Mouse (Mus musculus) lung, postnatal 10 days (tissue): ENCODE measurements at regions not wholly inside any gene's neighbourhood (a gene's known extent, or its start where the extent isn't known, plus 50 kb on each side); places are given as distances from the start of the nearest gene placed in this dataset.

Experiments used
- DNase-seq: peaks from one replicate; pipeline ENCODE4 v3.0.0; 2021

GRCm38 (mm10) chr3:107826241-107826760 is 50.7 kb upstream of the Eps8l3 start:
- DNase-seq = no peak

GRCm38 (mm10) chr3:107825468-107825867 is 51.6 kb upstream of the Eps8l3 start:
- DNase-seq = peak; percentile 71

GRCm38 (mm10) chr3:107824378-107824777 is 52.7 kb upstream of the Eps8l3 start:
- DNase-seq = no peak

- DNase-seq = no peak
Measured at GRCm38 (mm10) chr3:107823655-107824266, 53.3 kb upstream of the Eps8l3 start.

GRCm38 (mm10) chr3:107823177-107823576 is 53.9 kb upstream of the Eps8l3 start:
- DNase-seq = no peak

GRCm38 (mm10) chr3:107822499-107822898 is 54.5 kb upstream of the Eps8l3 start:
- DNase-seq = no peak

- DNase-seq = no peak
Measured at GRCm38 (mm10) chr3:107821952-107822351, 55.1 kb upstream of the Eps8l3 start.

GRCm38 (mm10) chr3:107819622-107820021 is 57.4 kb upstream of the Eps8l3 start:
- DNase-seq = no peak

GRCm38 (mm10) chr3:107818616-107819495 is 58.2 kb upstream of the Eps8l3 start:
- DNase-seq = peak; percentile 33

- no peak for DNase-seq
Measured at GRCm38 (mm10) chr3:107816031-107816430, 55.8 kb upstream of the Csf1 start.

GRCm38 (mm10) chr3:107814280-107814679 is 54.0 kb upstream of the Csf1 start:
- no peak for DNase-seq

- DNase-seq = no peak
Measured at GRCm38 (mm10) chr3:107812885-107813284, 52.6 kb upstream of the Csf1 start.

- no peak for DNase-seq
Measured at GRCm38 (mm10) chr3:107812341-107812740, 52.1 kb upstream of the Csf1 start.

- DNase-seq = no peak
Measured at GRCm38 (mm10) chr3:107810452-107811050, 50.3 kb upstream of the Csf1 start.
